Mouse (Mus musculus) lung, embryonic 14.5 days (tissue): ENCODE measurements around the gene Tmem239. TPM values are rescaled to one million over a fixed set of nuclear protein-coding genes. Genes with fewer than 3 reads are reported as not detected.
A peak's percentile ranks its signal among the peaks of the same experiment; 100 is the strongest.

Experiments used
- ATAC-seq: fragments of 200-750 bp; cut with Nextera tagmentation; 2 replicates; pipeline ENCODE4 v1.8.0; 2017; ENCODE audit warnings: mild to moderate bottlenecking, moderate TSS enrichment, moderate library complexity; ENCODE audit not compliant: insufficient read depth
- DNase-seq: peaks from one replicate; pipeline ENCODE4 v3.0.0-alpha.2; 2015
- H3K27ac ChIP-seq: fragments of 300-500 bp; sonication (generic); 2 replicates; pipeline ENCODE4 v1.5.1; 2014; ENCODE audit warnings: low read depth, mild to moderate bottlenecking, moderate library complexity
- H3K27me3 ChIP-seq: fragments of 300-500 bp; sonication (generic); 2 replicates; pipeline ENCODE4 v1.6.1; 2014; ENCODE audit warnings: low read length, control low read depth; ENCODE audit not compliant: insufficient read depth
- H3K36me3 ChIP-seq: fragments of 300-500 bp; sonication (generic); 2 replicates; pipeline ENCODE4 v1.6.1; 2014; ENCODE audit warnings: control low read depth; ENCODE audit not compliant: insufficient read depth
- H3K4me1 ChIP-seq: fragments of 300-500 bp; sonication (generic); 2 replicates; pipeline ENCODE4 v1.6.1; 2014; ENCODE audit warnings: antibody characterized with exemption, control low read depth; ENCODE audit not compliant: insufficient read depth
- H3K4me2 ChIP-seq: fragments of 300-500 bp; sonication (generic); 2 replicates; pipeline ENCODE4 v1.6.1; 2014; ENCODE audit warnings: mild to moderate bottlenecking
- H3K4me3 ChIP-seq: fragments of 300-500 bp; sonication (generic); 2 replicates; pipeline ENCODE4 v1.5.1; 2014; ENCODE audit warnings: low read depth, low read length
- H3K9ac ChIP-seq: fragments of 300-500 bp; sonication (generic); 2 replicates; pipeline ENCODE4 v1.6.1; 2014
- H3K9me3 ChIP-seq: fragments of 300-500 bp; sonication (generic); 2 replicates; pipeline ENCODE4 v1.6.1; 2016; ENCODE audit warnings: low read depth, low read length, control low read depth
- CTCF ChIP-seq: IDR thresholded peaks from 2 replicates; pipeline ENCODE4 v1.5.1; 2016; ENCODE audit warnings: antibody characterized with exemption, low read depth
- WGBS: fragments of 180-500 bp; shearing (Covaris S2); extraction: QIAGEN DNeasy Blood & Tissue Kit; methylation state at CpG from one replicate; pipeline ENCODE4 v1.1.7; 2014; 5-methylcytosine and 5-hydroxymethylcytosine counted together
- polyA plus RNA-seq: library from polyadenylated mRNA; unstranded; fragments of >200 nt; fragmentation: Nextera tagmentation; extraction: Ambion mirVana; gene quantifications from 2 replicates; pipeline ENCODE4 v1.2.1, GENCODE M21; 2014

The Tmem239 gene
- polyA plus RNA-seq, 1 experiment from 2014 or later = not detected

GRCm38 (mm10) chr2:130438861-130439260, 32.6 kb downstream of the Tmem239 start:
- H3K36me3 ChIP-seq = peaks cover 63% of the 10 kb centered on the region
- H3K9me3 ChIP-seq = no peaks in the 10 kb centered on the region
- no peaks in the 10 kb centered on the region for H3K27me3 ChIP-seq
- WGBS = 86% methylated on average over 3 of the region's 3 CpGs
- TF ChIP-seq CTCF = no peak
- no peak overlapping the region for H3K4me2 ChIP-seq
- H3K27ac ChIP-seq = no peak overlapping the region
- H3K9ac ChIP-seq = no peak overlapping the region
- ATAC-seq = no peak
- no peak overlapping the region for H3K4me3 ChIP-seq
- H3K4me1 ChIP-seq = no peaks in the 10 kb centered on the region
- no peak for DNase-seq

- Histone ChIP-seq H3K9me3 (no peaks in the 10 kb centered on the region), H3K4me2 (no peak overlapping the region), H3K9ac (no peak overlapping the region), H3K27ac (no peak overlapping the region), H3K27me3 (no peaks in the 10 kb centered on the region), H3K36me3 (peaks cover 69% of the 10 kb centered on the region), H3K4me1 (no peaks in the 10 kb centered on the region), H3K4me3 (no peak overlapping the region)
- no peak for TF ChIP-seq CTCF
- 86% methylated on average over 4 of the region's 4 CpGs for WGBS
- DNase-seq (no peak), ATAC-seq (no peak)
Measured at GRCm38 (mm10) chr2:130439840-130440480, 33.7 kb downstream of the Tmem239 start.

- H3K9me3 ChIP-seq = no peaks in the 10 kb centered on the region
- no peak overlapping the region for H3K9ac ChIP-seq
- H3K4me3 ChIP-seq = no peak overlapping the region
- no peak overlapping the region for H3K4me2 ChIP-seq
- no peak for DNase-seq
- peaks cover 69% of the 10 kb centered on the region for H3K36me3 ChIP-seq
- ATAC-seq = no peak
- TF ChIP-seq CTCF = no peak
- H3K27ac ChIP-seq = no peak overlapping the region
- no peaks in the 10 kb centered on the region for H3K4me1 ChIP-seq
- H3K27me3 ChIP-seq = no peaks in the 10 kb centered on the region
- WGBS = 84% methylated on average over 10 of the region's 10 CpGs
Measured at GRCm38 (mm10) chr2:130442162-130442561, 35.9 kb downstream of the Tmem239 start.

- ATAC-seq (no peak), DNase-seq (no peak)
- no peak for TF ChIP-seq CTCF
- H3K4me2 ChIP-seq = no peak overlapping the region
- peaks cover 4% of the 10 kb centered on the region; the same call in 1 of the 2 replicates for H3K4me1 ChIP-seq
- no peak overlapping the region for H3K27ac ChIP-seq
- no peaks in the 10 kb centered on the region for H3K27me3 ChIP-seq
- no peak overlapping the region for H3K9ac ChIP-seq
- H3K9me3 ChIP-seq = no peaks in the 10 kb centered on the region
- peaks cover 12% of the 10 kb centered on the region for H3K36me3 ChIP-seq
- no peak overlapping the region for H3K4me3 ChIP-seq
Measured at GRCm38 (mm10) chr2:130448449-130448848, 42.2 kb downstream of the Tmem239 start.

GRCm38 (mm10) chr2:130449021-130449793, 42.9 kb downstream of the Tmem239 start:
- ATAC-seq (peak; percentile 8; the same call in 1 of the 2 replicates), DNase-seq (peak; percentile 11)

GRCm38 (mm10) chr2:130449794-130450433, 43.6 kb downstream of the Tmem239 start, which contains the start of gene Ptpra:
Gene Ptpra, plus strand, starts transcription at chr2:130450278.
- peak; percentile 98 for ATAC-seq
- no peaks in the 10 kb centered on the region for H3K36me3 ChIP-seq
- peak within 1 kb of the TSS; percentile 67; the same call in 1 of the 2 replicates for H3K27ac ChIP-seq
- peak within 1 kb of the TSS; percentile 77 for H3K9ac ChIP-seq
- H3K4me1 ChIP-seq = peaks cover 4% of the 10 kb centered on the region; the same call in 1 of the 2 replicates
- peak within 1 kb of the TSS; percentile 79 for H3K4me2 ChIP-seq
- no peak for TF ChIP-seq CTCF
- DNase-seq = peak; percentile 94
- H3K4me3 ChIP-seq = peak within 1 kb of the TSS; percentile 82
- H3K27me3 ChIP-seq = no peaks in the 10 kb centered on the region
- H3K9me3 ChIP-seq = no peaks in the 10 kb centered on the region
- WGBS = under 1% methylated on average over 41 of the region's 50 CpGs

More at GRCm38 (mm10) chr2:130449021-130449793, 42.9 kb downstream of the Tmem239 start:
- no peak overlapping the region for H3K27ac ChIP-seq
- H3K36me3 ChIP-seq = peaks cover 4% of the 10 kb centered on the region
- 9% methylated on average over 17 of the region's 17 CpGs for WGBS
- H3K4me2 ChIP-seq = peak overlapping the region; percentile 79
- TF ChIP-seq CTCF = no peak
- peaks cover 4% of the 10 kb centered on the region; the same call in 1 of the 2 replicates for H3K4me1 ChIP-seq
- H3K9me3 ChIP-seq = no peaks in the 10 kb centered on the region
- no peaks in the 10 kb centered on the region for H3K27me3 ChIP-seq
- H3K9ac ChIP-seq = peak overlapping the region; percentile 77
- peak overlapping the region; percentile 82 for H3K4me3 ChIP-seq
